Mouse (Mus musculus): Measurements from ENCODE around the gene Amh. TPM values are rescaled to one million over a fixed set of nuclear protein-coding genes. Genes with fewer than 3 reads are reported as not detected.

The Amh gene
- under 1 TPM; 0.86 to 0.93 TPM for total RNA-seq (2021)
- long read RNA-seq, experiment 1: 0 reads
- long read RNA-seq, experiment 2, partial matches to known transcripts: 0 of 1 reads
- long read RNA-seq, experiment 2, other reads (novel, unspliced or antisense): 1 of 1 reads

DNA sequence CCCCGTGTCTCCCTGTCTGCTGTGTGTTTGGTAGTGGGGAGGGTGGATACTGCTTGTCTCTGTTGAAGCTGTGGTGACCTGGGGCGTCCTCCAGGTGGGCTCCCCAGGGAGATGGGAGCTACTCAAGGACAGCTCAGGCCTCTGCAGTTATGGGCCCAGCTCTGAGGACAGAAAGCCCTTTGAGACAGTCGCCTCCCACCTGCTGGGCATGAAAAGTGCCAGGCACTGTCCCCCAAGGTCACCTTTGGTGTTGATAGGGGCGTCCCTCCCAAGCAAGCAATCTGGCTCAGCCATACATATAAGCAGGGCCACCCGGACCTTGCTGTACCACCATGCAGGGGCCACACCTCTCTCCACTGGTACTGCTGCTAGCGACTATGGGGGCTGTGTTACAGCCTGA lies at the start of gene Amh:
Amh (plus strand) TSS at position 328 of the 400 bp plus-strand sequence.
- DNase-seq (ENCODE audit: low spot score in 2 of 2): no peak

DNA sequence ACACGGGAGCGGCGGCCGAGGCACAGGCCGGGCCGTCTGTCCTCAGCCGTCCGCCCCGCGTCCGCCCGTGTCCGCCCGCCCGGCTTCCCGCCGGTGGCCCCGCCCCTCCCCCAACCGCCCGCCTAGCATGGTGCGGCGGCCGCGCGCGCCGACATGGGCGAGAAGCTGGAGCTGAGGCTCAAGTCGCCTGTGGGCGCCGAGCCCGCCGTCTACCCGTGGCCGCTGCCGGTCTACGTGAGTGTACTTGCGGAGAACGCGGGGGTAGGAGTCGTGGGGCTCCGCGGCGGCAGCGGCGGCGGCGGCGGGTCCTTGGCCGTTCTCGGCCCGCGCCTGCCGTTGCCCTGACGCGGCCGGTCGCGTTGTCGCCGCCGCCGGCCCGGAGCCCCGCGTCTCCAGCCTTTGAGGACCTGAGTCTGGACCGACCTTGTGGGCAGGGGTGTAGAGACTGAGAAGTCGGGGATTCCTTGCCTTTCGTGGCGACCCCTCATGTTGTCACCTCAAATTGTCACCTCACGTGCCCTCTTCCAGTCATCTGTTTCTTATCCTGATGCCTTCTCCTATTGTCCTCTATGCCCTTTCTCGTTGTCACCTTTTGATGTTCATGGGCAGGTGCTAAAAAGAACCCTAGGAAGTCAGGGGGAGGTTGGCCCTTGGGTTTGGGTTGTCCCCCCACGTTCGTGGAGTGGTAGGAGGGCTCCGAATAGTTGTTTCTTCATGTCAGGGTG lies 49.6 kb upstream of the Amh start:
- DNase-seq (ENCODE audit: low spot score in 2 of 2): peak in 1 of 2 experiments; percentile 40

DNA sequence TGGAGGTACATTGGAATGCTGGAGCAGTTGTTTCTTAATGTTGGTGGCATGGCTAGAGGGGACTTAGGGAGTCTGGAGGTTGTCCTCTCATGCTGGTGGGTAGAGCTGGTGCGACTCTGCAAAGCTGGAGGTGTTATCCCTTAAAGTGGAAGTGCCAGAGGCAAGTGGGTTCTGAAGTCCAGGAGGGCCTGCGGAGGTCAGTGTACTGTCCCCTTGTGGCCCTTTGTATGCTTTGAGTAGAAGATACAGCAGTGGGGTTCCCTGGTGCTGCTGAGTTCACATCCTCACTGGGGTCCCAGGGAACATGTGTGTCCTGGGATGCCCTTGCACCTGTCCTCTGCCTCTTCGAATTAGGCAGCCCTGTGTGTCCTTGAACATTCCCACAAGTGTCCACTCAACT lies 48.9 kb upstream of the Amh start:
- no peak for DNase-seq (ENCODE audit: low spot score in 2 of 2)

- no peak for DNase-seq (ENCODE audit: low spot score in 2 of 2)
Observed at GRCm38 (mm10) chr10:80756509-80756908, 48.5 kb upstream of the Amh start.

DNA sequence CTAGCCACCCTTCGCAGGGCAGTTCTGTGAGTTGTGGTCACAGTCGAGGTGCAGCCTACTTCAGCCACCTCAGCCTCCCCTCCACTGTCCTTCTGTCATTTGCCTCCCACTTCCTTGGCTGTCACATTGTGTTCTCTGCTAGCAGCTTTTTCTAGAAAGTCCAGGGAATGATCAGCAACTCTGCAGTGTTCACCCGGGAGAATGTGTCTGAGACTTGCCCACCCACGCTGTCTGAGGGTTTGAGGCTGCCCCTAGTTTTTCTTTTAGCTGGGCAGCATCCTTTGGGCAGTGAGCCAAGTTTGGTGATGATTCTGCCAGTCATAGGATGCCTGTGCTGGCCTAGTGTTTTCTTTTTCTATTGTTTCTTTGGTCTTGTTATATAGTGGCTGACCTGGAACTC lies 48.1 kb upstream of the Amh start:
- no peak for DNase-seq (ENCODE audit: low spot score in 2 of 2)

DNA sequence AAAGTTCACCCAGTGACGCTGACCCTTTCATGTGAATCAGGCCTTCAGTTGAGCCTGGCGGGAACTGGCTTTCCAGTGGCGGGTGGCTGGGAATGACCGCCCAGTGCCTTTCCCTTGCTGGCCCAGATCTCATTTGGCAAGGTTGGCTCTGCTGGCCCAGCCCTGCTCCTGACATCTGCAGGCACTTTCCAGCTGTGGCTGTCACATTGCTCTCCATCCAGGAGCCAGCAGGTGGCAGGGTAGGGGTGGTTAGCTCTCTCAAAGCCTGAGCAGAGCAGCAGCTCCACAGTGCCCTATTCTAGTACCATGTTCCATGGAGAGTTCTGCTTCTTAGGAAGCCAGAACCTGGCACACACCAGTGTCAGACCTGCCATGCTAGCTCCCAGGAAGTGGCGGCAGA lies 47.3 kb upstream of the Amh start:
- peak; percentile 65 to 81 for DNase-seq (ENCODE audit: low spot score in 2 of 2)

DNA sequence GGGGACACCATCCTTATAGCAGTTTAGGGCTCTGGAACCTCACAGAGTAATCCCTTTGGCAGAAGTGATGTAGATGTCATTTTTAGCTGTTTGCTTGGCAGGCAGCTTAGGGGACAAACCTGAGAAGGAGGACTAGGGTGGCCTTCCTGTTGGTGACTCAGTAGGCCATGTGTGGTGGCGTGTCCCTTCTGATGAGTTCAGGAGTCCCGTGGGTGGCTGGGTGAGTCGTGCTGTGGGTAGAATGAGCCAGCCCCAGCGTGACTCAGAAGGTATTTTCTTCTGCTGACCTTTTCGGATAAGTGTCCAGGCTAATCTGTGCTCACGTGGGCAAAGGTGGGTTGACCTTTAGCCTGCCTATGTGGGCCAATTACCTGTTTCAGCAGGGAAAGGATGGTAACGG lies 46.4 kb upstream of the Amh start:
- DNase-seq (ENCODE audit: low spot score in 2 of 2): no peak

- DNase-seq (ENCODE audit: low spot score in 2 of 2): no peak
Observed at GRCm38 (mm10) chr10:80760596-80761524, 44.2 kb upstream of the Amh start.

DNA sequence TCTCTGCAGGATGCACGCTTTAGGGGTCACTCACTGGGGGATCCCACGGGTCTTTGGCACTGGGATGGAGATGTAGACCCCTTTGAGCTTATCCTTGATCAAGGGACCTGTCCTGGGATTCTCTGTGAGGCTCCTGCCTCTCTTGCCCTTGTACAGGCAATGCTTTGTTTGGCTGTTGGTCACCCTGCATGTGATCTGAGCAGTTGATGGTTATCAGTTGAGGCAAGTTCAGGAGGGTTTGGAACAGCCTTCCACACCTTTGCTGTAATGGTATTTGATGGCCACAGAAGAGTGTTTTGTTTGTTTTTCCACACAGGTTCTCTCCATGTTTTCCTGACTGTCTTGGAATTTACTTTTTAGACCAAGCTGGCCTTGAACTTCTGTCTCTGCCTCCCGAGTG lies 43.2 kb upstream of the Amh start:
- no peak for DNase-seq (ENCODE audit: low spot score in 2 of 2)

DNA sequence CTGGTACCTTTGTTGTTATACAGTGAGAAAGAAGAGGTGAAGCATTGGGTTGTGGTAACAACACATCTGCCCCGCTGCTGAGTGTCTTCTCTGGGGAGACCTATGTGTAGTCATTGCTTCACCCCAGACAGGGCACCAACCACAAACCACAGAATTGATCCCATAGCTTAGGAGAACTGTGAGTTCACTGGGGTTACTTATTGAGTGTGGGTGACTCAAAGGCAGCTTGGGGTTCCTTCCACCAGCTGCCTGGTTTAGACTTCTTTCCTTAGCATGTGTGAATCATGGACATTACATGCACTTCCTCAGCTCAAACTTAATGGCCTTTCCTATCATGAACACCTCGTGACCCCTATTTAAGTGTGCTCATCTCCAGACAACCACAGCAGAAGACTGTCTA lies 41.5 kb upstream of the Amh start:
- DNase-seq (ENCODE audit: low spot score in 2 of 2): no peak

GRCm38 (mm10) chr10:80765746-80766145 lies 39.3 kb upstream of the Amh start:
- no peak for DNase-seq (ENCODE audit: low spot score in 2 of 2)

- no peak for DNase-seq (ENCODE audit: low spot score in 2 of 2)
Observed at GRCm38 (mm10) chr10:80766161-80766815, 38.8 kb upstream of the Amh start.

- no peak for DNase-seq (ENCODE audit: low spot score in 2 of 2)
Observed at GRCm38 (mm10) chr10:80768365-80768764, 36.7 kb upstream of the Amh start.

DNA sequence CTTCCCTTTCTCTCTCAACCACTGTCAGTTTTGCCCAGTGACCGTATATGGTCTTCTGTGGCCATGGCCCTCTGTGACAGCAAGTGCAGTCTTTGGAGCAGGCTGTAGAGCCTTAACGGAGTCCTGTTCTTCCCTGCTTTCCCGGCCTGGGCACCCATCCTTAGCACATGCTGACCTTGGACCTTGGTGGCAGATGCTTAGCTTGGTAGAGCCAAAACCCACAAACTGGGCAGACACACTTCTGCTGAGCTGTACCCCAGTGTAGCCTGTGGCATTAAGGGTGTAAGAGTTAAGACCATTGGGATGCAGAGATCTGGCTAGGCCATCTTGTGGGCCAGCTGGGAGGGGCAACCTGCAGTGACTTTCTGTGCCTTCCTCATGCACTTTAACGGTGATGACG lies 31.2 kb upstream of the Amh start:
- no peak for DNase-seq (ENCODE audit: low spot score in 2 of 2)

- DNase-seq (ENCODE audit: low spot score in 2 of 2): peak; percentile 61 to 78
Observed at GRCm38 (mm10) chr10:80774549-80774948, 30.5 kb upstream of the Amh start.

DNA sequence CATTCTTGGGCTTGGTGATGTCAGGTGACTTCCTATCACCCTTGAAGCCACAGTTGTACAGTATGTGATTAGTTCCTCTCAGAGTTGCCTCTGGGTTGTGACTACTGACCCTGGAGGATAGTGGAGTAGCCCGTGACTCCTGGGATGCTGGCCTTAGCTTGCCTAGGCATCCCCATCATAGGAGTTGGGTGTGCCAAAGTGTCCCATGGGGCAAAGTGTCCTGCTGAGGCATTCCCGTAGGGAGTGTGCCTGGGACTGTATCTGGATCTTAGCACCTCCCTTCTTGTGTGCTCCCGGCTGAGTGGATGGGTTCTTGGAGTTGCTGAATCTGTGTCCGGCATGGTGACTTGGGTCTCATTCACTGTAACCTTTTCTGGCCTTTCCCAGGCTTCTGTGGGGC lies 30.1 kb upstream of the Amh start:
- DNase-seq (ENCODE audit: low spot score in 2 of 2): no peak

GRCm38 (mm10) chr10:80775731-80776130 lies 29.3 kb upstream of the Amh start:
- DNase-seq (ENCODE audit: low spot score in 2 of 2): no peak

DNA sequence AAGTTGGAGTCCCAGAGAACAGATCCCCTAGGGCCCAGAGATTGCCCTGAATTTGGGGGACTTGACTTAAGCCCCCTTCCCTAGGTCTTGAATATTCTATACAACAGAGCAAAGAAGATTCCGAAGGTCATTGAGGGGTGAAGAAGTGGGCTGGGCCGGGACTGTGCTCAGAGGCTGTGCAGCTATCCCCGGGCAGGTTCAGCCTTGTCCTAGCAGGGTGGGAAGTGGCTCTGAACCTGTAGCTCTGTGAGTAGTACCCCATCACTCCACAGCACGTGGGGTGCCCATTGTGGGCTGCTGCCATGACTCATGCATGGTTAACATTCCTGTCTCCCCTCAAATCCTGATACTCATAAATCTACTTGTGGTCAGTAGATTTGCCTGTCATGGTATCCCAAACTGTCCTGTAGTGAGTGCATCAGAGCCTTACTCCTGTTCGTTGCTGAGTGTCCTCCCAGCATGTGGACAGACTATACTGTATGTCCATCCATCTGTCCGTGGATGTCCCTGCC lies 28.6 kb upstream of the Amh start:
- no peak for DNase-seq (ENCODE audit: low spot score in 2 of 2)

GRCm38 (mm10) chr10:80777123-80777522 lies 27.9 kb upstream of the Amh start:
- no peak for DNase-seq (ENCODE audit: low spot score in 2 of 2)

DNA sequence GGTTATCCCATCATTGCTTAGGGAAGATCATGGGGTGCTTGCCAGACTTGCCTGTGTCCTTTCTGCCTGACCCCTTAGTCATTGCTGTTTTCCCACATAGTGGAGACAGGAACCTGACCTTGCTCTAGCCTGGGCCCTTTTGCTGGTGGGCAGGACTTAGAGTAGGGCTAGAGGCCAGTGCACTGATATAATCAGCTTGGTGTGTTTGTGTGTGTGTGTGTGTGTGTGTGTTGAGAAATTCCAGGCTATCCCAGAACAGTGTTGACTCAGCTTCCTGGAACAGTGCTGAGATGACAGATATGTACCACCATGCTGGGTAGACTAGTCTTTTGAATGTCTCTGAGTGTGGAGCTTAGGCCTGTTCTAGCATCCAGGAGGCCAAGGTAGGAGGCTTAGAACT lies 25.5 kb upstream of the Amh start:
- DNase-seq (ENCODE audit: low spot score in 2 of 2): no peak

DNA sequence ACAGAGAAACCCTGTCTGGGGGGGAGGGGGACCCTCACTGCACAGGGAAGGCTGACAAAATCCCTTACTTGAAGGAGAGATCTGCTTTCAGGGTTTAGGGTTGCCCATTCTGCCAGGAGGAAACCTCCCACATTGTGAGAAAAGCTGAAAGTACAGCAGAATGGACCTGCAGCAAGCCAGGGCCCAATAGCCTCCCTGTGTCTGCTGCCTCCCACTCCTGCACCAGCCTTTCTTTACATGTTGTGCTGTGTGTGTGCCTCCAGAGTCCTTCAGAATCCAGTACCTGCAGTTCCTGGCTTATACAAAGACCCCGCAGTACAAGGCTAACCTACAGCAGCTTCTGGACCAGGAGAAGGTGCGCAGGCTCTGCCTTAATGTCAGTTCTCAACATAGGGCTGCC lies 20.7 kb upstream of the Amh start:
- DNase-seq (ENCODE audit: low spot score in 2 of 2): no peak

Measured in gastrocnemius, postnatal 4 days (tissue).